Mouse (Mus musculus) heart, postnatal 14 days (tissue): Measurements from ENCODE around the gene Zfp365. TPM values are rescaled to one million over a fixed set of nuclear protein-coding genes. Genes with fewer than 3 reads are reported as not detected.
A peak's percentile ranks its signal among the peaks of the same experiment; 100 is the strongest.

ENCODE experiments used
- DNase-seq, 2 experiments: peaks; one replicate each; pipeline ENCODE4 v3.0.0; 2021 to 2022
- intact Hi-C: fragments of 180-260 bp; cut with DNase I; formaldehyde crosslinking; loops from one replicate; pipeline ENCODE4 v1.15.1; 2025
- total RNA-seq, 2 experiments: library from RNA; stranded (reverse); gene quantifications; 2 replicates each; pipeline ENCODE4 v1.2.3; 2021

The Zfp365 gene
- total RNA-seq, 2 experiments from 2014 or later, result 0.61 to 0.72 TPM

DNA sequence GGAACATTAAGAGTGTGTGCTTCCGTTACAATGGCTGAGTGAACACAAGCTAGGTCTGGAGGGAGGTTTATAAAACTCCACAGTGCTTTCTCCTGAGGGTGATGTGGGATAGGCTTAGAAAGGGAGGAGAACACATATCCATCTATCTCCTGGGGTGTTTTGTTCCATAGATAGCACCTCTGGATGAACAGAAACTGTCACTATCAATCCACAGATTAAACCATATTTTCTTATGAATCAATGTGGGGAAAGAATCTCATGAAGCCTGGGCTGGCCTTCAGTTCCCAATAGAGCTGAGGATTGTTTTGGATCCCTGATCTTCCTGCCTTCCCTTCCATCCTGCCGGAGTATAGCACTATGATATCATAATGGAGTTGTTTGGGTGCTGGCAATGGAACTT is 5.5 kb downstream of the Zfp365 start:
- intact Hi-C loops, result no loop called here
- no peak for DNase-seq

DNA sequence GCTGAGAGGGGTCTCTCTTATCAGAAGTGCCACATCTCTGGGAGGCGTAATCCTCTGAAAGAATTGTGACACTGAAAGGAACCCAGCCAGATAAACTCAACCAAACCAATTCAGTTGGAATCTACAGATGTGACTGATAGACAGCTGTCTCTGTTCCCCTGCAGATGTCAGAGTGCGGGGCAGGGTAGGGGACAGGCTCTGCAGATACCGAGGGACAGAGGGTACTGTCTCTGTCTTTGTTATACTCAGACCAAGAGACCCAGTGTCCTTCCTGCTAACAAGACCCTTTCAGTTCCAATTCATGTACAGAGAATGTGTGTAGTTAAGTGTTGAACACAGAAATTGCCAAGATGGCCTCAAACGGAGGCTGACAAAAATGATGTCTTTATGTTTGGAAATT is 6.4 kb downstream of the Zfp365 start:
- DNase-seq, result no peak
- intact Hi-C loops, result no loop called here

DNA sequence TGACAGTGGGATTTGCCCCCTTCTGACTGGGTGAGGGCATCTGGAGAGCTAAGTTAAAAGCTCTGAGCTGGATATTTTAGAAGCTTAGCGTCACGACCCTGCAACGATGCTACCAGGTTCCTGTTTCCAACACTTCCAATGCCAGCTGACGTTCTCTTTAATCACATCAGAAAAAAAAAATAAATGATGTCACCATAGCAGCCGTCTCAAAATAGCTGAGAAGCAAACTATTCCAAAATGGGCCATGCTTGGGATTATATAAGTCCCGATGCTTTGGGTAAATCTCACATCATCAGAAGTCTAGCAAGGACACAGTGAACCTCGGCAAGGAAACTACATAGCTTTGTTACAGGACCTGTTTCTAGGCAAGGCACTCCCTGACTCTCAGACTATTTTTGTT is 9.1 kb downstream of the Zfp365 start:
- no peak for DNase-seq
- intact Hi-C loops, result no loop called here

DNA sequence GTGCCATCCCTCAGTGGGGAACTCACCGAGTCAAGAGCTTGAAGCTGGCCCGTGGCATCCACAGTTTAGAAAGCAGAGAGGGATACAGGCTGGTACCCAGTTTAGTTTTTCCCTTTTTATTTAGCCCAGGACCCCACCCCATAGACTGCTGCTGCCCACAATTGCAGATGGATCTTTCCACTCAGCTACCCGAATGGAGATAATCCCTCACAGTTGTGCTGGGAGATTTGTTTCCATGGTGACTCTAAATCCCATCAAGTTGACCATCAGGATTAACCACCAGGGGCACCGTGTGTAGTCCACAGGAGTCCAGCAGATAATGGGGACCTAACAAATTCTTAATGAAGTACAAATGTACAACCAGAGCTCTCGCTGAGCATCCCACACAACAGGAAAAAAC is 11.3 kb downstream of the Zfp365 start:
- no peak for DNase-seq
- intact Hi-C loops, result no loop called here

DNA sequence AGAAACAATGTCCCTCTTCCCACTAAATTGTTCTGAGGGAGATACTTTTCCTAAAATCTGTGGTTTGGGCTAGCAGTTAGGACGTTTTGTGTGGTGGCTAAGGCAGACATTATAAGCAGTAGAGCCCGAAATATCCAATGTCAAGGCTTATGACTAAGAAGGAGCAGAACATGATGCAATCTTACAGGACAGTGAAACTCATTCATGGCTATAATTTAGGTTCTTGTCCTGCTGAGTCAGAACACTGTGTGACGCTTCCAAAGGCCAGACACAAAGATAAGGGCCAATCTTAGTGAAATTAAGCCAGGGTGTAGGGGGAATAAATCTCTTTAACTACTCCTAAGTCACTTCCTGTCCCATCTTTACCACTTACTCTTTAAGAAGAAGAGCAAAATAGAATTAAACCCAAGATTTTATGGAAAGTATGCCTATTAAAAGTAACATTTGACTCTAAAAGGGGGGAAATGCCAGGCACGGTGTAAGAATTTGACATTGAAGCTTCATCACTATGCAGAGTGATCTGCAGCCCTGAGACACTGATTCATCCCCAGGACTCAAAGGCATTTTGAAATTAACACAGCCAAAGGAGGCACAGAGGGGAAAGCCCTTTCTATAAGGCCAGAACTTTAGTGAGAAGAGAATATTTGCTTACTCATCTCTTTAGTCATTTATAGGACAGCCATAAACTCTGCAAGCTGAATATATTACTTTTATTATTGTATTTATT is 13.3 kb downstream of the Zfp365 start:
- intact Hi-C loops, result no loop called here
- DNase-seq, result no peak

DNA sequence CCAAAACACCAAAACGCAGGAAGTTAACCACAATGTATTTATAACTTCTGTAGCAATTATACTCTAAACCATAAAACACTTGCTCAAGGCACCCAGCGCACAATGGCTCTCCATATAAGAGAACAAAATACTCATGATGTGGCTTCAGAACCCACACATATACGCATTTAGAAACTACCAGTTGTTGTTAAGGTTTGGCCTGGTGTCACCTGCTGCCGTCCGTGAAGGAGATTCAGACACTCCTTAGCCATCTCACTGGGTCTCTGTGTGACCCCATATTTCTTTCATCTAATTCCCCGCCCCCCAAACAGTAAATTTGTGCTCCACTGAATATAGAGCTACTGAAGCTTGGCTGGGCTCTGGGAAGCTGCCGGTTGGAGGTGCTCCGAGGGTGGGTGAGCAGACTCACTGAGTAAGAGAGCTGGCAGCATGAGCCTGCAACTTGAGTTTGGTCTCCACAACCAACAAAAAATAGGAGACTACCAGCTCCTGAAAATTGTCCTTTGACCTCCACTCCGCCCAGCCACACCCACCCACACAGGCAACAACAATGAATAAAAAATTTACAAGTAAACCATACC is 14.0 kb downstream of the Zfp365 start:
- intact Hi-C loops, result no loop called here

DNA sequence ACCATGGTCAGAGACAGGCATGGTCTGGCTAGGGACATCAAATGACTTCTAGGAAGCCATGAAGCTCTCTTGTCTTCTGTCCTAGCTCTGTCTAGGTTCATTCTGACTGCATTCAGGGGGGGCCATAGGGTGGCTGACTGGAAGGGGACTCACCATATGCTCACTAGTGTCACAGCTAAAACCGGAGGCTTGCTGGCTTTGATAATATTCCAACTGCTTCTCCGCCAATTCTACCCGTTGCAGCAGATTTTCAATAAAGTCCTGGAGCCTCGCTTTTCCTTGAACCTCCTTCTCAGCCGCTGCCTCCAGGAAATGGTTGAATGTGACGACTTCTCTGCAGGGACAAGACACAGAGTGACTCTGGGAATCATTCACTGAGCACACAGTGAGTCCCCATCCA is 15.2 kb downstream of the Zfp365 start:
- intact Hi-C loops, result no loop called here
- DNase-seq, result no peak

More for the DNA sequence above, 14.0 kb downstream of the Zfp365 start:
- DNase-seq, result no peak

DNA sequence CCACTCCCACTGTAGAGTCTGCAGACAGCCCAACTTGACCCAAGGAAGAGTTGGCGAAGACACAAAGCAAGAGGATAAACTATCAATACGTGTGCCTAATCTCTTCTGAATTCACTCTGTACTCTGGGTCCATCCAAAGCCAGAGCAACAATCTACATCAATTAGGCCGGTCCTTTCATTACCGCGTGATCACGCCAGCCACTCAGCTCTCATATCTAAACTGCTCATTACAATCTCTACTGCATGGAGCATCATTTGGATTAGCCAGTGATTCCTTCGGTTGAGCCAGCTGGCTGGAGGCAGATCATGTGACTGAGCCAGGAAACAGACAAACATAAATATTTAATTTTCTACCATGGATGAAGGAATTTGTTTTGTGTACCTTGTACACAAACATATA is 17.8 kb downstream of the Zfp365 start:
- DNase-seq, result no peak
- intact Hi-C loops, result no loop called here

DNA sequence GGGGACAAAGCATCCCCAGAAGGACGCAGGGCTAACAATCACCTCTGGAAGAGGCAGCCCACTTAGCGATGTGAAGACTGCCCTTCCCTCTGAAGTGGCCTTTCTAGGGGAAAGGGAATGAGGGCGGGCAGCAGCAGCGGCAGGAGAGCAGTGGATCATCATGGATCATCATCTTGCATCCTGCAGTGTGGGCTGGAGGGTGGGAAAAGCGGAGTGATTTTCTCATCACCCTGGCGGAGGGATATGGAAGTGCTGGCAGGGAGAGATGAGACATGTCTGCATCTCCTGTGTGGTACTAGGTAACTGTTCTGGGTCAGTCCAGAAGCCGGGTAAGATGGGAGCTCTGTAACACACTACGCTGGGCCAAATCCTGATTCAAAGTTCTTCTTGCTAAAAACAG is 18.4 kb downstream of the Zfp365 start:
- no peak for DNase-seq
- intact Hi-C loops, result no loop called here

DNA sequence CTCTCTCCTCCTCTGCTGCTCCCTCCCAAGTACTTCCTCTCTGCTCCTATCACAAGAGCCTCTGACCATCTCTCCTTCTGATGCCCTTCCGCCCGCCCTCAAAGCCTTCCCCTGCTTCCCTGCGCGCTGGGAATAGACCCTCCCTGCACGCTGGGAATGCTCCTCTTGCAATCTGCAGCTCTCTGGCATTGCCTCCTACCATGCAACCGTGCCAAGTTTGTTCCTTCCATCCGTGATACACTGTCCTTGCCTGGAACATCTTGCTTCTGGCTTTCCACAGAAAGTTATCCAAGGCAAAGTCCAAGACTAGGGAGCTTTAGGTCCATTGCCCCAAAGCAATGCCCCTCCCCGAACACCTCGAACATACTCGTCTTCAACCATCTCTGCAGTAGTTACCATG is 19.2 kb downstream of the Zfp365 start:
- DNase-seq, result no peak
- intact Hi-C loops, result no loop called here

DNA sequence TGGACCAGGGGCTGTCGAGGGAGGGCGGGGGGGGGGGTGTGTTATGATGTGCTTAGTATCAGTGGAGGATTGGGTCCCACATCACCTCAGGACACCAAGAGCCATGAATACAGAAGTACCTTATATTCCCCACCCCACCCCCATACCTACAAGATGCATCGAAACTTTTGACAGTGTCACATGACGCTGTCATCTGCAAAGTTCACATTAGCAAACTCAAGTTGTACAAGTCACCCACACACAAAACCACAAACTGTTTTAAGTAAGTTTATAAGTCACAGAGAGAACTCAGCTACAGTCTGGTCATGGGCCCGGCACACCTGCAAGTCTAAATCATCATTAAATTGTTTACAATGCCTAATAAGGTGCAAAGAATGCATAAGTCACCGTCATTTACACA is 21.3 kb downstream of the Zfp365 start:
- intact Hi-C loops, result no loop called here
- DNase-seq, result no peak

DNA sequence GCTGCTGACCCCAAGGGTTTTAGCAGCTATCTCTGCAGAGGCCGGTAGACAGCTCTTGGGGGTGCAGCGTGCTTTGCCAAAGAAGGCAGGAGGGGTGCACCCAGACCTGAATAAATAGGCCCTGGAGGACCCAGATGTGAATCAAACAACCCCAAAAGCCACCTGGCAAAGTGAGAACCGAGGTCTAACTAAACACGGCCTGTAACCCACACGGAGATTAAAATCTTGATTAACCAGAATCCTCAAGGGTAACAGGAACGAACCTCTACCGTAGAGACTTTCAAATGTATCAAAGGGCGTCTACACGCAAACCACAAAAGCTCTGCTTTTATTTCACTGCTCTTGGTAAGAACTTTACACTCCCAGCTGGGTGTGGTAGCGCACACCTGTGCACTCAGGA is 24.5 kb downstream of the Zfp365 start:
- intact Hi-C loops, result no loop called here
- DNase-seq, result no peak

DNA sequence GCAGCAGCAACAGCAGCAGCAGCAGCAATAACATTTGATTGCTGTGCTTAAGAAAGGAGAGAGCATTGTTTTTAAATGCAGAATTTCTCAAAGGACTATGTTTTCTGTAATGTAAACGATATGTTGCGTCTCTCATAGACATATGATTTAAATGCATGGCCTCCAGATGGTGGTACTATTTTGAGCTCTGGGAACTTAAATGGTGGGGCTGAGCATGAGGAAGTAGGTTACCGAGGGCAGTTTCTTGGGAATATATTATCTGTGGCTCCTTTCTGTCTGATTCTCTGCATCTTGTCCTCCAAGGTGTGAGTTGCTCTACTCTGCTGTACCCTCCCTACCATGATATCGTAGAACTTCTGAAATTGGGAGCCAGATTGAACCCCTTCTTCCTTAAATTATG is 31.8 kb downstream of the Zfp365 start:
- no peak for DNase-seq
- intact Hi-C loops, result no loop called here

DNA sequence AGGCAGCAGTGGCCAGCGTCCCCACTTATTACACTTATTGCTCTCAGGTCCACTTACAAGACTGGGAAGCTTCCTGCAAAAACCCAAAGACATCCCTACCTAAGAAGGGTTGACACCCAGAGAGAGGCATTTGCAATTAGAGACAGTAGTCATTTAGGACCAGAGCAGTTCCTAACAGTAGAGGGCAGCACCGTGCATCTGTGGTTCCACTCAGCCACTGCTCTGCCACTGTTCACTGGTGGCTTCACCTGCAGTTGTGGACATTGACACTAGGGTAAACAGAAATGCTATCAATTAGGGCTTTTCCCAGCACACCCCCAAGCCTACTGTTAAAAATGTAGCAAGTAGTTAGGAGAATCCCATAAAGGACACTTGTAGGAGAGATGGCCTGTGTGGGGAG is 40.7 kb downstream of the Zfp365 start:
- DNase-seq, result peak; percentile 75 to 87
- intact Hi-C loops, result loop anchor here (2.0 to 5.0 kb wide), 2 partner anchors 113 to 410 kb away; no protein-coding TSS in a partner anchor

DNA sequence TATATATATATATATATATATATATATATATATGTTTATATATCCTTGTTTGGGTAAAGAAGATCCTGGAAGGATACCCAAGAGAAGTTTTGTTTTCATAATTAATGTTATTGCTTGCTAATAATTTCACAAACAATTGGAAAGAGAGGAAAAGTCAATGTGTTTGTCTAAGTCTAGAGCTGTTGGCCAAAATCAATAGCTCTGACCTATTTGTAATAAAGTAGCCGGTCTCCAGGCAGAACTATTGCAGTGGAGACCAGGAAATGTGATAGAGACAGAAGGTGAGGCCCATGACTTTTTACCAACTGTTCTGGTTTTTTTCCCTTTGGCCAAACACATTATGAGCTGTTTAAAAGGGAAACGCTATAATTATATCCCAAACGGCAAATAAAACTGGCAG is 44.2 kb downstream of the Zfp365 start:
- DNase-seq, result no peak
- intact Hi-C loops, result no loop called here

DNA sequence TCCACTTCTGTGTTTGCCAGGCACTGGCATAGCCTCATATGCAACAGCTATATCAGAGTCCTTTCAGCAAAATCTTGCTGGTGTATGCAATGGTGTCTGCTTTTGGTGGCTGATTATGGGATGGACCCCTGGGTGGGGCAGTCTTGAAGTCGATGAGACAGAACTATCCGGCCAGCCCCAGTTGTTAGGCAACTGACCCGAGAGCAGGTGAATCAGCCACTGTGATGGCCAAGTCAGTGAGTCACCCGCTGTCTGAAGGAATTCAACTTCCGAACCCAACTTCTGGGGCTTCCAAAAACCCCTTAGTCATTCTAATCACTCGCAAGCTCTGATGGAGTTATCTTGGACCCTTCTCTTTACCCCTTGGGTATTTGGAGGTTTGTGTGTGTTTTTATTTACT is 46.6 kb downstream of the Zfp365 start:
- no peak for DNase-seq
- intact Hi-C loops, result no loop called here

DNA sequence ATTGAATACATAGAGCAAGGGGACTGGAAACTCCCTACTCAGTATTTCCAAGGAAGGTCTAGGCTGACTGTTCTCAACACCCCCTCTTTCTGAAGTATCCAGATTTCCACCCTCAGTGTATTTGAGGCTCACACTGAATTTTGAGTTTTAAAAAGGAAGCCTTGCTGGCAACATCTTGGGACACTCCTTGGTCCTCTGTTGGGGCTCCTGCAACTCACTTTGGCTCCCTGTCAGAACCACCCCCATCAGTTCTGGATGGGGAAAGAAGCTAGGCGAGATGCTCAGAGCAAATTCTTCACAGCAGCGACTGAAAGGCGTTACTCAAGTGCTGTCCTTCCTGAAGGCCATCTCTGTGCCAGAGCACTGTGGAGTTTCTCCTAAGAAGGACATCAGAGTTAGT is 47.4 kb downstream of the Zfp365 start:
- intact Hi-C loops, result no loop called here

DNA sequence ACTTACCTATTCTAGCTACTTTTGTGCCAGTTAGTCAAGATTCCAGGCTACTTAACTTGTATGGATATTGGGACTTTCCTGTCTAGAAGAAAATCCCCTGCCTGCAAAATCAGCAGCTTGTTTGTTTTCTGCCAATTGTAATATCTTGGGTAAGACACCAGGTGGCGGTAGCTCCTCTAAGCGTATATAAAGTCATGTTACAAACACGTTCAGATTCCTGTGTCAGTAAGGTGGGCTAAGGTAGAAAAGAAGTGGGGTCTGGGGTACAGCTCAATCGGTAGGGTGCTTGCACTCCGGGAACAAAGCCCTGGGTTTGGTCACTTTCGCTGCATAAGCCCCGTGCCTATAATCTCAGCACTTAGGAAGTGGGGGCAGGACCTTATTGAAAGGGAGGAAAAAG is 50.1 kb downstream of the Zfp365 start:
- intact Hi-C loops, result loop anchor here (2.0 kb wide), 2 partner anchors 122 to 132 kb away; no protein-coding TSS in a partner anchor
- DNase-seq, result peak; percentile 31 to 46

More for the DNA sequence above, 47.4 kb downstream of the Zfp365 start:
- no peak for DNase-seq

DNA sequence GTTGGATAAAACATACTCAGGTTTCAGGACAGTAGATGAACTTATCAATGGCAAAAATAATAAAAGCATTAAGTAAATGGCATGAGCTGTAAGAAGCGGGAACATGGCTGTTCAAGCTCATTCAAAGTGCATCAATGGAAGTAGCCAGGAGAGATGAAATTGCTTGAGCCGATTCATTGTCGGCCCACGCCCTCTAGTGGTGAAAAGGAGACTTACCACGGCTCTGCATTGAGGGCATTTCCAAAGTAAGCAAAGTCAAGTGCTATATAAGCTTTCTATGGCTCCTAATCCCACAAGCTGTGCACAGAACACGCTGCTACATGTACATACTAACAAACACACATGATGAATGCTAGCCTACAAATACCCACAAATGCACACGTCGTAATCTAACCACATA is 53.6 kb downstream of the Zfp365 start:
- peak; percentile 69 to 82 for DNase-seq
- intact Hi-C loops, result loop anchor here (2.0 to 5.0 kb wide), 4 partner anchors 92 to 544 kb away; no protein-coding TSS in a partner anchor

DNA sequence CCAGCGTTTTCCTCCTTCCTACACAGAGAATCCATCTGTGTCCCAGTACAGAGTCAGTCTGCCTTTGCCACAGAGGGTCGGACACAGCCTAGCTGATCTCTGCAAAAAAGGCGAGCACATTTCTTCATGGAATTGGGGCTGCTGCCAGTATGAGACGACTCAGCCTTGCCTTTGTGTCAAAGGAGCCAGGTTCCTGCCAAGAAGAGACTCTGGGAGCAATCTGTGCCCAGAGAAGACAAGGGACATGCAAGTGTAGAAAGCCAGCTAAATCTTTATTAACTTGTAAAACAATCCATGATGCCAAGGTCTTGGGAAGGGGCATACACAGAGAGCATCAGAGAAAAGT is 54.9 kb downstream of the Zfp365 start:
- peak in 1 of 2 experiments; percentile 31 for DNase-seq
- intact Hi-C loops, result loop anchor here (5.0 kb wide), 2 partner anchors 90 to 130 kb away; no protein-coding TSS in a partner anchor

DNA sequence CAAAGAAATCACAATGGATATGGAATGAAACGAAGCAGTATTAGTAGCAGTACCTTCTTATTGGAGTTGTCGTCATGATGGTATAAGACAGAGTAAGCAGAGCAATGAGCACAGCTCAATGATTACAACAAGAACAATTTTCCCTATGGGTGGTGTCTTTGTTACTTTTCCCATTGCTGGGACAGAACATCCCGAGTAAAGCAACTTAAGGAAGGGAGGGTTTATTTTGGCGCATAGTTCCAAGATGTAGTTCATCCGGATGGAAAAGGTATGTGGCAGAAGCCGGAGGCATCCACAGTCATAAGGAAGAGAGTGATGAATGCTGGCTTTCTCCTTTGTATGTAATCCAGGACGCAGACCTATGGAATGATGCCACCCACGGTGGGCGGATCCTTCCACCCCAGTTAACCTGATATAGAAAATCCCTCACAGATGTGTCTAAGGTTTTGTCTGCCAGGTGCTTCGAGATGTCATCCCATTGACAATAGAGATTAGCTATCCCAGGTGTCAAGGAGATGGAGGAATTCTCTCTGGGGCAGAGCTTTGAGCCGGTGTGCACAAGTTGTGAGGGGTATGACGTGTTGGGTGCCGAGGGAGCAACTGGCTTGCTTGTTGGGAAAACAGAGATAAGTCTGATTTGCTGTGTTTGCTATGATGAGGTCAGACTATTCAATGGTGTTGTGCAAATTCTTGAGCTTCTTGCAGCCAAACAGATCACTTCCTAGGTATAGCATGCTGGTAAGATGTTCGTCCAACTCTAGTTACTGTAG is 55.5 kb downstream of the Zfp365 start:
- intact Hi-C loops, result loop anchor here (5.0 kb wide), 2 partner anchors 90 to 130 kb away; no protein-coding TSS in a partner anchor
- DNase-seq, result no peak
